Mouse (Mus musculus) leukemia stem cell, adult 10-12 weeks (primary cell): ENCODE measurements around the gene Mzt1. TPM values are rescaled to one million over a fixed set of nuclear protein-coding genes. Genes with fewer than 3 reads are reported as not detected.

ENCODE experiments used
- polyA plus RNA-seq: library from polyadenylated mRNA; stranded (reverse); fragments of >175 nt; gene quantifications from 2 replicates; pipeline ENCODE4 v1.2.3, GENCODE M21; 2012; ENCODE audit warnings: low replicate concordance

Mzt1 gene
- polyA plus RNA-seq, result 7.6 and 11.9 TPM in 2 replicates

DNA sequence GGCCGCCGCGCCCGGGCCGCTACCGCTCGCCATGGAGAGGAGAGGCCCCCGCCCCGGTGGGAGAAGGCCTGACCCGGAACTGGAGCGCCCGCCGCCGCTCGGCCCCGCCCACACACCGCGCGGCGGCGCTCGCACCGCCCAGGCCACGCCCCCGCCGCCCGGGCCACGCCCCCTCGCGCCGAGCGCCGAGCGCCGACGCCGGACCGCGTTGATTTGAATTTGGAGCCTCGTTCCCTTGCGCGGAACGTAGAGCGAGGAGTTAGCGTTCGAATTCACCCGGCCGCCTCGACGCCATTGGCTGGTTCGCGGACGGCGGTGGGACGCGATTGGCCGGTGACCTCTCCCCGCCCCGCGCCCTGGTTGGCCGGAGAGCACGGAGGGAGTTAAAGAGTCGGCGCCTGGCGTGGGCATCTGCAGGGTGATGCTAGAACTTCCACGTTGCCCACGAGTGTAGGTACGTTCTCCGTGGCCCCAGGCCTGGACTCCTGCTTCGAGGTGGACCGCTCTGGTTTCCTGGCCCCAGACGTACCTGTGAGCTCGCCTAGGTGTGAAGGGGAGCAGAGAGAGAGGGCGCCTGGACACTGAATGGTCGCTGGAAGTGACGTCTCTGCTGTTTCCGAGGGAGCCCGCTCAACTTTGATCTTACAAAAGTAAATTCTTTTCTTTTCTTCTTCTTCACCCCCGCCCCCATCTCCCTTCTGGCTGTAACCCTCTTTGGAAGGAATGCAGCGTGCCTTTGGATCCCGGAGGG is at the start of gene Mzt1, which contains the start of gene Bora:
TSS of gene Mzt1 (minus strand) at position 104 of the 751 bp plus-strand sequence.
TSS of gene Bora (plus strand) at position 192 of the 751 bp plus-strand sequence.

DNA sequence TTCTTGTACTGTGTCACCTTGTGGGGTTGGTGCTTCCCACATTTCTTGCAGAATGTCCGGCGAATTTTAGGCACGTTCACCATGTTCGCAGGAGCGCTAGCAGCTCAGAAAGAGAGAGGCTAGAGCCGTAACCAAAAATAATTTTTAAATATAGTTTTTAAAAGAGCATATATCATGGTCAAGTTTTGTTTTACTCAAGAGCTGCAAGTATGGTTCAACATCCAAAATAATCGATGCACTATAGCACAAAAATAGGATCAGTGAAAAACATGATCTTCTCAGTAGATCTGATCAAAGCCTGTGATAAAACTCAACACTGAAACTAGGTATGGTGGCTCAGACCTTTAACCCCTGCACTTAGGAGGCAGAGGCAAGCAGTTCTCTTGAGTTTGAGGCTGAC is 51.7 kb downstream of the Mzt1 start, which contains the start of gene Rpl36a-ps1:
TSS of gene Rpl36a-ps1 (minus strand) at position 101 of the 400 bp plus-strand sequence.

Other genes with a start within 250 kb of the Mzt1 start
- 0.58 TPM in 1 of 2 replicates, not detected in the other for gene Rpl36a-ps1, start 51.8 kb downstream of the Mzt1 start, polyA plus RNA-seq
- gene Bora, start 88 bp upstream of the Mzt1 start, polyA plus RNA-seq, result 5.1 and 14.1 TPM in 2 replicates
- 0.21 and 1.2 TPM in 2 replicates for gene Pibf1, start 53.3 kb upstream of the Mzt1 start, polyA plus RNA-seq
- gene Dis3, start 53.6 kb upstream of the Mzt1 start, polyA plus RNA-seq, result 20.9 and 27.2 TPM in 2 replicates